Mouse (Mus musculus): Measurements from ENCODE around the gene Fbxo3.

DNA sequence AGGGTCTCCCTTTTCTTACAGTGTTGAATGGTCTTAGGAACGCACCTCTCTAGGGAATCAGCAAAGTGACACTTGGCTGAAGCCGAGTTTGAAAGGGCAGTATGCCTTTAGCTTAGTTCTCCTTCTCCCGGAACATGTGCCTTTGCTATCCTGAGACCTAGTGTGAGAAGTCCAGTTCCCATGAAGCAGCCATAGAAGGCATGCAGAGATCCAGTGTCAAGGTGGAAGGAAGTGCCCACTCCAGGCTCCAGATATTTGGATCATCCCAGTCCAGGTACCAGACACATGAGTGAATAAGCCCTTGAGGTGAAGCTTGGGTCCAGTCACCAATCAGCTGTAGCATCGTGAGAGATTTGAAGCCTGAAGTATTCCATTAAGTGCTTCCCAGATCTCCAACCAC is 31.4 kb downstream of the Fbxo3 start:
- no peak for TF ChIP-seq CTCF (IDR thresholded peaks at IDR 0.05)
- no peak for TF ChIP-seq EP300 (IDR thresholded peaks at IDR 0.05; ENCODE audit: insufficient read depth, low read depth, low read length)
- no peak for TF ChIP-seq POLR2A (IDR thresholded peaks at IDR 0.05; ENCODE audit: insufficient read depth, low read depth, low read length)

All from heart, adult 2 months (tissue).